Mouse (Mus musculus): ENCODE results near the gene Ralgds. TPM values are rescaled to one million over a fixed set of nuclear protein-coding genes. Genes with fewer than 3 reads are reported as not detected.

Gene Ralgds
- polyA plus RNA-seq, 1 experiment from 2014 or later: 75.0 TPM

DNA sequence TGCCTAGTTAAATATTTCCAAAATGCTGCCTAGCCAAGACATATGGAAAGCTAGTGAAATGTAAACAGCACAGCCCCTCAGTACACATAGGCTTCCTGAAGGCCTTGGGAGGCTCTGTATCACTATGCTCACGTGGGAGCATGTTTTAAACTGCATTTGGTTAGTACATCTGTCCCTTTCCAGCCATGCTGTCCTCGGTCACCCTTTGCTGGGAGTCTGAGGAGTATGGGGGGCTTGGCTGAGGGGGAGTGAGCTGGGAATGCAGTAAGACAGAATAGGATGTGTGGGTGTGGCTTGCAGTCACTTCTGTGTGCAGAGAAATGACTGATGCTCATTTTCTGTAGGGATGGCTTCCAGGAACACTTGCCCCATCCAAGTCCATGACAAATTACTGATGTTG is 72.8 kb downstream of the Ralgds start:
- H3K27me3 ChIP-seq (replicated peaks; ENCODE audit: control insufficient read depth, insufficient read depth, low read length): no peaks in the 10 kb centered on the region
- H3K27ac ChIP-seq (ENCODE audit: low read depth, low read length): no peak overlapping the region
- H3K9me3 ChIP-seq (ENCODE audit: control insufficient read depth, low read length): no peaks in the 10 kb centered on the region
- 48% methylated on average over 2 of the region's 2 CpGs for WGBS
- ATAC-seq: no peak
- H3K36me3 ChIP-seq (ENCODE audit: control insufficient read depth, insufficient read depth, low read length): 0 out of 2 replicates have a peak, but pooled peaks cover under 1% of the 10 kb centered on the region
- no peak overlapping the region for H3K4me2 ChIP-seq (ENCODE audit: low read length)
- H3K9ac ChIP-seq (ENCODE audit: low read depth, low read length): no peak overlapping the region
- no peak overlapping the region for H3K4me3 ChIP-seq (ENCODE audit: low read length)
- peaks cover 14% of the 10 kb centered on the region for H3K4me1 ChIP-seq (ENCODE audit: control insufficient read depth, insufficient read depth, low read depth, low read length)

DNA sequence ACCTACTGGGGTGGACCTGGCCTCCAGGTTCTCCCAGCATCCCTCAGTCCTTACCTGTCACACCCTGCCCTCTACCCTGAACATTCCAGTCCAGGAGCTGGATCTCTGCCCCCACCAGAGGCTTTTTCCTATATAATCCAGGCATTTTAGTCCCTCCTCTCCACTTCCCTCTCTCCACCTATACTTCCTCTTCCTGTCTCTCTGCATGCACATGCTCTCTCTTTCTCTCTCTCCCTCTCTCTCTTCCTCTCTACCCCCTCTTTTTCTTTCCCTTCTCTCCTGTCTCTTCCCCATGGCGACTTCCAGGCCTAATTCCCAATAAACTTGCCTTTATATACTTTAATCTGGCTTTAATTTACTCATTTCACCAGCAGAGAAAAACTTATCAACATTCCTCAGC is 75.6 kb downstream of the Ralgds start:
- 38% methylated on average over 1 of the region's 1 CpGs for WGBS
- ATAC-seq: no peak
- Histone ChIP-seq H3K4me2 (ENCODE audit: low read length) (no peak overlapping the region), H3K27me3 (replicated peaks; ENCODE audit: control insufficient read depth, insufficient read depth, low read length) (no peaks in the 10 kb centered on the region), H3K27ac (ENCODE audit: low read depth, low read length) (no peak overlapping the region), H3K4me3 (ENCODE audit: low read length) (no peak overlapping the region), H3K9me3 (ENCODE audit: control insufficient read depth, low read length) (no peaks in the 10 kb centered on the region), H3K4me1 (ENCODE audit: control insufficient read depth, insufficient read depth, low read depth, low read length) (no peaks in the 10 kb centered on the region; the same call in 1 of the 2 replicates), H3K36me3 (ENCODE audit: control insufficient read depth, insufficient read depth, low read length) (no peaks in the 10 kb centered on the region), H3K9ac (ENCODE audit: low read depth, low read length) (no peak overlapping the region)

GRCm38 (mm10) chr2:28591479-28591878 is 78.6 kb downstream of the Ralgds start:
- no peak overlapping the region for H3K27ac ChIP-seq (ENCODE audit: low read depth, low read length)
- H3K9me3 ChIP-seq (ENCODE audit: control insufficient read depth, low read length): no peaks in the 10 kb centered on the region
- no peak overlapping the region for H3K4me2 ChIP-seq (ENCODE audit: low read length)
- no peaks in the 10 kb centered on the region for H3K27me3 ChIP-seq (replicated peaks; ENCODE audit: control insufficient read depth, insufficient read depth, low read length)
- no peak for ATAC-seq
- H3K9ac ChIP-seq (ENCODE audit: low read depth, low read length): no peak overlapping the region
- no peak overlapping the region for H3K4me3 ChIP-seq (ENCODE audit: low read length)
- WGBS: 61% methylated on average over 2 of the region's 2 CpGs
- no peaks in the 10 kb centered on the region for H3K4me1 ChIP-seq (ENCODE audit: control insufficient read depth, insufficient read depth, low read depth, low read length)
- H3K36me3 ChIP-seq (ENCODE audit: control insufficient read depth, insufficient read depth, low read length): no peaks in the 10 kb centered on the region

DNA sequence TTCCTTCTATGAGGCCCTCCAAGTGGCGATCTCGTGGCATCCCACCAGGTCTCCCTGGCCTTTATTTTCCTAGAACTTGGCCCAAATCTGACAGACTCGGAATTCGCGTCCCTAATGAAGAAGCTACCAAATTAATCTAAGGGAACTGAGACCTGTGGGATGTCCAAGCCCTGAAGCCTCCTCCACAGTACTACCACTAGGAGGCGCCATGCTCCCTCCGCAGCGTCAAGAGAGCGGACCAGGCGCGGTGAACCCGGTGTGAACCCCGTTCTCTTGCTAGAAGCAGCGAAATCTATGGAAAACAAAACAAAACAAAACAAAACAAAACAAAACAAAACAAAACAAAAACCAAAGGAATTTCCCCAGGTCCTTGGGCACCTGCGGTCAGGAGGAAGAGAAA is 79.9 kb downstream of the Ralgds start:
- Histone ChIP-seq H3K27ac (ENCODE audit: low read depth, low read length) (no peak overlapping the region), H3K9ac (ENCODE audit: low read depth, low read length) (no peak overlapping the region), H3K4me2 (ENCODE audit: low read length) (no peak overlapping the region), H3K27me3 (replicated peaks; ENCODE audit: control insufficient read depth, insufficient read depth, low read length) (no peaks in the 10 kb centered on the region), H3K4me3 (ENCODE audit: low read length) (no peak overlapping the region), H3K4me1 (ENCODE audit: control insufficient read depth, insufficient read depth, low read depth, low read length) (no peaks in the 10 kb centered on the region), H3K9me3 (ENCODE audit: control insufficient read depth, low read length) (no peaks in the 10 kb centered on the region), H3K36me3 (ENCODE audit: control insufficient read depth, insufficient read depth, low read length) (no peaks in the 10 kb centered on the region)
- WGBS: 8% methylated on average over 15 of the region's 15 CpGs
- no peak for ATAC-seq

- no peak overlapping the region for H3K9ac ChIP-seq (ENCODE audit: low read depth, low read length)
- no peak overlapping the region for H3K27ac ChIP-seq (ENCODE audit: low read depth, low read length)
- no peaks in the 10 kb centered on the region for H3K27me3 ChIP-seq (replicated peaks; ENCODE audit: control insufficient read depth, insufficient read depth, low read length)
- H3K4me2 ChIP-seq (ENCODE audit: low read length): no peak overlapping the region
- H3K4me1 ChIP-seq (ENCODE audit: control insufficient read depth, insufficient read depth, low read depth, low read length): no peaks in the 10 kb centered on the region
- no peaks in the 10 kb centered on the region for H3K36me3 ChIP-seq (ENCODE audit: control insufficient read depth, insufficient read depth, low read length)
- H3K4me3 ChIP-seq (ENCODE audit: low read length): no peak overlapping the region
- WGBS: 80% methylated on average over 7 of the region's 7 CpGs
- no peaks in the 10 kb centered on the region for H3K9me3 ChIP-seq (ENCODE audit: control insufficient read depth, low read length)
- ATAC-seq: no peak
Observed at GRCm38 (mm10) chr2:28596021-28596420, 83.1 kb downstream of the Ralgds start.

DNA sequence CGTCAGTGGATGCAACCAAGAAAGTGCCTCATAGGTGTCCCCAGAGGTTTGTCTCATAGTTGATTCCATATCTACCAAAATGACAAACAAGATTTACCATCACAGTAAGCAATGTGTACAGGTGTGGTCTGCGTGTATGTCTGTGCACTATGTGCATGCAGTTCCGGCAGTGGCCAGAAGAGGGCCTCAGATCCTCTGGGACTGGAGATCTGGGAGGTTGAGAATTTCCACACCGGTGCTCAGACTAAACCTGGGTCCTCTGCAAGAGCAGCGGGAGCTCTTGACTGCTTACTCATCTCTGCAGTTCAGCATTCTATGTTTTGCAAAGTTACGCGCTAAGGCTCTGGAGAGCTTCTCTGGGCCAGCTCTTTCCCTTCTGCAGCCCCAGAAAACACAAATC is 84.1 kb downstream of the Ralgds start:
- H3K9ac ChIP-seq (ENCODE audit: low read depth, low read length): no peak overlapping the region
- H3K9me3 ChIP-seq (ENCODE audit: control insufficient read depth, low read length): no peaks in the 10 kb centered on the region
- no peak overlapping the region for H3K4me2 ChIP-seq (ENCODE audit: low read length)
- 92% methylated on average over 7 of the region's 7 CpGs for WGBS
- H3K4me1 ChIP-seq (ENCODE audit: control insufficient read depth, insufficient read depth, low read depth, low read length): no peaks in the 10 kb centered on the region
- no peak overlapping the region for H3K27ac ChIP-seq (ENCODE audit: low read depth, low read length)
- no peaks in the 10 kb centered on the region for H3K36me3 ChIP-seq (ENCODE audit: control insufficient read depth, insufficient read depth, low read length)
- no peak for ATAC-seq
- no peaks in the 10 kb centered on the region for H3K27me3 ChIP-seq (replicated peaks; ENCODE audit: control insufficient read depth, insufficient read depth, low read length)
- no peak overlapping the region for H3K4me3 ChIP-seq (ENCODE audit: low read length)

DNA sequence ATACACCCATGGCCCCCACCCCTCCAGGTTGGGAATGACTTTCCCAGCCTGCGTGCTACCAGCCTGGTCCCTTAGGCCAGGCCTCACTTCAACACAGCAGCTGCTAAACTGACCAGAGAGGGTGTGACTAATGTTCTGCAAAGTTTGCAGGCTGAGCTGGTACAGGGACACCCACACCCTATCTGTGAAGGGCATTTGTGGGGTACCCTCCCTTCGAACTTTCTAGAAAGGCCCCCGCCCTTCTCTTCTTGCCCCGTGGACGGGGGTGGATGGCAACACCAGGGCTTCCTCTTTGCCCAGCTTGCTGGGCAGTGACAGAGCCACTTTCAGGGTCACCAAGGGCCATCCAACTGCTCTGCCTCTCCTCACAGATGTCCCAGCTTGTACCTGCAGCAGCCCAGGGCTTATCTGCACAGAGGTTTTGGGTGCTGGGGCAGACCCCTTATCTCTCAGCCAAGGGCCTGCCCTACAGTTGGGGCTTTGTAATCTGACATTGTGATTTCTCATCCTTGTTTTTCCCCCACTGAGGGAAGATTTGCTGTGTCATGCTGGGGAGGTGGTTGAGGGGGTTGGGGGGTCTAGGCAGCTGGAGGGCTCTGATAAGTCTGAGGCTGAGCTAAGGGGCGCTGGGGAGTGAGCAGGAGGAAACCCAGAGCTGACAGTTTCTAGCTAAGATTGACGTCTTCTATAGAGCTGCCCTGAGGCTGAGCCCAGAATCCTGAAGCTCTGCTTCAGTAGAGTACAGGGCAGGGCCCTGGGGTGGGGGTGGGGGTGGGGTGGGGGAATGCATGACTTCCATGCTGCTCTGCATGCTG is 85.0 kb downstream of the Ralgds start:
- H3K9me3 ChIP-seq (ENCODE audit: control insufficient read depth, low read length): no peaks in the 10 kb centered on the region
- no peak overlapping the region for H3K4me2 ChIP-seq (ENCODE audit: low read length)
- no peak overlapping the region for H3K4me3 ChIP-seq (ENCODE audit: low read length)
- no peaks in the 10 kb centered on the region for H3K36me3 ChIP-seq (ENCODE audit: control insufficient read depth, insufficient read depth, low read length)
- H3K9ac ChIP-seq (ENCODE audit: low read depth, low read length): no peak overlapping the region
- WGBS: 73% methylated on average over 6 of the region's 7 CpGs
- H3K27ac ChIP-seq (ENCODE audit: low read depth, low read length): no peak overlapping the region
- H3K27me3 ChIP-seq (replicated peaks; ENCODE audit: control insufficient read depth, insufficient read depth, low read length): no peaks in the 10 kb centered on the region
- no peaks in the 10 kb centered on the region for H3K4me1 ChIP-seq (ENCODE audit: control insufficient read depth, insufficient read depth, low read depth, low read length)
- no peak for ATAC-seq

- Histone ChIP-seq H3K4me2 (ENCODE audit: low read length) (no peak overlapping the region), H3K4me1 (ENCODE audit: control insufficient read depth, insufficient read depth, low read depth, low read length) (no peaks in the 10 kb centered on the region)
- WGBS: 74% methylated on average over 12 of the region's 12 CpGs
Observed at GRCm38 (mm10) chr2:28598692-28599568, 86.0 kb downstream of the Ralgds start.

DNA sequence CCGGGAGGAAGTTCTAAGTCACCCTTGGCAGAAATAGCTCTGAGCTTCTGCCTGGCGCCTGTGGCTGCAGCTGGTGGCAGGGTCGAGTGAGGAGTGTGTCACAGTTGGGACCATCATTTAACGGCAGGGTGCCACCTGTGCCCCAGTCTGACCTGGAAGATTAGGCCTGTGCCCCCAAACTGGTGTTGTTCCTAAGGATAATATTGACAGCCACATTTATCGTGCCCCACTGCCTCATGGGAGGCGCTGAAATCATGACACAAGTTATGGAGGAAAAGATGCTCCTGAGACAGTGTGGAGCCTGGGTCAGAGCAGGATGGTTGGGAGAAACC is 86.6 kb downstream of the Ralgds start:
- Histone ChIP-seq H3K9ac (ENCODE audit: low read depth, low read length) (no peak overlapping the region), H3K27me3 (replicated peaks; ENCODE audit: control insufficient read depth, insufficient read depth, low read length) (no peaks in the 10 kb centered on the region), H3K36me3 (ENCODE audit: control insufficient read depth, insufficient read depth, low read length) (no peaks in the 10 kb centered on the region), H3K4me1 (ENCODE audit: control insufficient read depth, insufficient read depth, low read depth, low read length) (no peaks in the 10 kb centered on the region), H3K9me3 (ENCODE audit: control insufficient read depth, low read length) (no peaks in the 10 kb centered on the region), H3K4me2 (ENCODE audit: low read length) (no peak overlapping the region), H3K4me3 (ENCODE audit: low read length) (no peak overlapping the region), H3K27ac (ENCODE audit: low read depth, low read length) (no peak overlapping the region)
- 79% methylated on average over 6 of the region's 6 CpGs for WGBS
- no peak for ATAC-seq

More at GRCm38 (mm10) chr2:28598692-28599568, 86.0 kb downstream of the Ralgds start:
- Histone ChIP-seq H3K27me3 (replicated peaks; ENCODE audit: control insufficient read depth, insufficient read depth, low read length) (no peaks in the 10 kb centered on the region), H3K4me3 (ENCODE audit: low read length) (no peak overlapping the region), H3K36me3 (ENCODE audit: control insufficient read depth, insufficient read depth, low read length) (no peaks in the 10 kb centered on the region), H3K9ac (ENCODE audit: low read depth, low read length) (no peak overlapping the region), H3K27ac (ENCODE audit: low read depth, low read length) (no peak overlapping the region), H3K9me3 (ENCODE audit: control insufficient read depth, low read length) (no peaks in the 10 kb centered on the region)
- no peak for ATAC-seq

Data from hindbrain, embryonic 16.5 days (tissue).